Mouse (Mus musculus): ENCODE results near the gene Cerkl. TPM values are rescaled to one million over a fixed set of nuclear protein-coding genes. Genes with fewer than 3 reads are reported as not detected.

Gene Cerkl
- polyA plus RNA-seq, 1 experiment, result 0.30 TPM

GRCm38 (mm10) chr2:79372486-79373200, 83.9 kb downstream of the Cerkl start:
- H3K27me3 ChIP-seq (ENCODE audit: control insufficient read depth, insufficient read depth, low read length), result no peaks in the 10 kb centered on the region
- WGBS, result 48% methylated on average over 6 of the region's 6 CpGs
- H3K4me3 ChIP-seq (ENCODE audit: low read depth, low read length), result no peak overlapping the region
- no peak overlapping the region for H3K27ac ChIP-seq (ENCODE audit: insufficient read depth, low read depth, low read length)
- peak; percentile 21; the same call in 1 of the 2 replicates for TF ChIP-seq CTCF (IDR thresholded peaks at IDR 0.05; ENCODE audit: extremely low read depth, insufficient read length, insufficient replicate concordance, low read depth, low read length)
- no peak for TF ChIP-seq POLR2A (IDR thresholded peaks at IDR 0.05; ENCODE audit: low read depth, low read length)
- no peaks in the 10 kb centered on the region for H3K4me1 ChIP-seq (ENCODE audit: control insufficient read depth, insufficient read depth, insufficient read length, low read length)
- no peaks in the 10 kb centered on the region for H3K36me3 ChIP-seq (ENCODE audit: control insufficient read depth, insufficient read depth, low read length)

GRCm38 (mm10) chr2:79372154-79372467, 84.5 kb downstream of the Cerkl start:
- H3K4me1 ChIP-seq (ENCODE audit: control insufficient read depth, insufficient read depth, insufficient read length, low read length), result no peaks in the 10 kb centered on the region
- H3K27me3 ChIP-seq (ENCODE audit: control insufficient read depth, insufficient read depth, low read length), result no peaks in the 10 kb centered on the region
- H3K36me3 ChIP-seq (ENCODE audit: control insufficient read depth, insufficient read depth, low read length), result no peaks in the 10 kb centered on the region
- 61% methylated on average over 2 of the region's 2 CpGs for WGBS
- TF ChIP-seq POLR2A (IDR thresholded peaks at IDR 0.05; ENCODE audit: low read depth, low read length) (no peak), CTCF (IDR thresholded peaks at IDR 0.05; ENCODE audit: extremely low read depth, insufficient read length, insufficient replicate concordance, low read depth, low read length) (no peak)
- no peak overlapping the region for H3K4me3 ChIP-seq (ENCODE audit: low read depth, low read length)
- no peak overlapping the region for H3K27ac ChIP-seq (ENCODE audit: insufficient read depth, low read depth, low read length)

- Histone ChIP-seq H3K27ac (ENCODE audit: insufficient read depth, low read depth, low read length) (no peak overlapping the region), H3K4me3 (ENCODE audit: low read depth, low read length) (no peak overlapping the region), H3K27me3 (ENCODE audit: control insufficient read depth, insufficient read depth, low read length) (no peaks in the 10 kb centered on the region), H3K4me1 (ENCODE audit: control insufficient read depth, insufficient read depth, insufficient read length, low read length) (no peaks in the 10 kb centered on the region), H3K36me3 (ENCODE audit: control insufficient read depth, insufficient read depth, low read length) (no peaks in the 10 kb centered on the region)
- WGBS, result 84% methylated on average over 7 of the region's 7 CpGs
- TF ChIP-seq CTCF (IDR thresholded peaks at IDR 0.05; ENCODE audit: extremely low read depth, insufficient read length, insufficient replicate concordance, low read depth, low read length) (no peak), POLR2A (IDR thresholded peaks at IDR 0.05; ENCODE audit: low read depth, low read length) (no peak)
Observed at GRCm38 (mm10) chr2:79371326-79372153, 85.0 kb downstream of the Cerkl start.

GRCm38 (mm10) chr2:79370711-79371312, 85.8 kb downstream of the Cerkl start:
- H3K4me3 ChIP-seq (ENCODE audit: low read depth, low read length), result peak overlapping the region; percentile 55
- WGBS, result 74% methylated on average over 9 of the region's 9 CpGs
- no peak overlapping the region for H3K27ac ChIP-seq (ENCODE audit: insufficient read depth, low read depth, low read length)
- no peaks in the 10 kb centered on the region for H3K4me1 ChIP-seq (ENCODE audit: control insufficient read depth, insufficient read depth, insufficient read length, low read length)
- H3K27me3 ChIP-seq (ENCODE audit: control insufficient read depth, insufficient read depth, low read length), result no peaks in the 10 kb centered on the region
- TF ChIP-seq CTCF (IDR thresholded peaks at IDR 0.05; ENCODE audit: extremely low read depth, insufficient read length, insufficient replicate concordance, low read depth, low read length) (no peak), POLR2A (IDR thresholded peaks at IDR 0.05; ENCODE audit: low read depth, low read length) (no peak)
- H3K36me3 ChIP-seq (ENCODE audit: control insufficient read depth, insufficient read depth, low read length), result no peaks in the 10 kb centered on the region

GRCm38 (mm10) chr2:79369905-79370304, 86.7 kb downstream of the Cerkl start:
- Histone ChIP-seq H3K36me3 (ENCODE audit: control insufficient read depth, insufficient read depth, low read length) (no peaks in the 10 kb centered on the region), H3K4me3 (ENCODE audit: low read depth, low read length) (0 out of 2 replicates have a peak overlapping the region, but pooled peaks have one; percentile 55), H3K4me1 (ENCODE audit: control insufficient read depth, insufficient read depth, insufficient read length, low read length) (no peaks in the 10 kb centered on the region), H3K27ac (ENCODE audit: insufficient read depth, low read depth, low read length) (no peak overlapping the region), H3K27me3 (ENCODE audit: control insufficient read depth, insufficient read depth, low read length) (no peaks in the 10 kb centered on the region)
- 91% methylated on average over 4 of the region's 4 CpGs for WGBS
- no peak for TF ChIP-seq POLR2A (IDR thresholded peaks at IDR 0.05; ENCODE audit: low read depth, low read length)
- no peak for TF ChIP-seq CTCF (IDR thresholded peaks at IDR 0.05; ENCODE audit: extremely low read depth, insufficient read length, insufficient replicate concordance, low read depth, low read length)

GRCm38 (mm10) chr2:79369061-79369524, 87.5 kb downstream of the Cerkl start:
- Histone ChIP-seq H3K36me3 (ENCODE audit: control insufficient read depth, insufficient read depth, low read length) (no peaks in the 10 kb centered on the region), H3K4me3 (ENCODE audit: low read depth, low read length) (no peak overlapping the region), H3K27ac (ENCODE audit: insufficient read depth, low read depth, low read length) (no peak overlapping the region), H3K4me1 (ENCODE audit: control insufficient read depth, insufficient read depth, insufficient read length, low read length) (no peaks in the 10 kb centered on the region), H3K27me3 (ENCODE audit: control insufficient read depth, insufficient read depth, low read length) (no peaks in the 10 kb centered on the region)
- 76% methylated on average over 7 of the region's 7 CpGs for WGBS
- no peak for TF ChIP-seq CTCF (IDR thresholded peaks at IDR 0.05; ENCODE audit: extremely low read depth, insufficient read length, insufficient replicate concordance, low read depth, low read length)
- no peak for TF ChIP-seq POLR2A (IDR thresholded peaks at IDR 0.05; ENCODE audit: low read depth, low read length)

- WGBS, result 85% methylated on average over 12 of the region's 12 CpGs
- Histone ChIP-seq H3K4me1 (ENCODE audit: control insufficient read depth, insufficient read depth, insufficient read length, low read length) (no peaks in the 10 kb centered on the region), H3K27ac (ENCODE audit: insufficient read depth, low read depth, low read length) (no peak overlapping the region), H3K27me3 (ENCODE audit: control insufficient read depth, insufficient read depth, low read length) (no peaks in the 10 kb centered on the region), H3K36me3 (ENCODE audit: control insufficient read depth, insufficient read depth, low read length) (no peaks in the 10 kb centered on the region), H3K4me3 (ENCODE audit: low read depth, low read length) (no peak overlapping the region)
- TF ChIP-seq CTCF (IDR thresholded peaks at IDR 0.05; ENCODE audit: extremely low read depth, insufficient read length, insufficient replicate concordance, low read depth, low read length), result no peak
- no peak for TF ChIP-seq POLR2A (IDR thresholded peaks at IDR 0.05; ENCODE audit: low read depth, low read length)
Observed at GRCm38 (mm10) chr2:79368661-79369060, 87.9 kb downstream of the Cerkl start.
